Mouse (Mus musculus) heart, postnatal 10 days (tissue): ENCODE results near the gene Ddx6. TPM values are rescaled to one million over a fixed set of nuclear protein-coding genes. Genes with fewer than 3 reads are reported as not detected.
"Not testable (repeated sequence)": the region's sequence is repeated elsewhere in the genome, so short reads cannot be mapped to it uniquely, and the experiment has no call there.

Source experiments
- DNase-seq, 2 experiments: peaks; one replicate each; pipeline ENCODE4 v3.0.0; 2021
- intact Hi-C: fragments of 180-260 bp; cut with DNase I; formaldehyde crosslinking; loops from one replicate; pipeline ENCODE4 v1.15.1; 2025
- total RNA-seq, 2 experiments: library from RNA; stranded (reverse); gene quantifications; 2 replicates each; pipeline ENCODE4 v1.2.3; 2021

Gene Ddx6
- total RNA-seq, 2 experiments from 2014 or later, result 96.2 to 104 TPM

GRCm38 (mm10) chr9:44638726-44639125 lies 34.0 kb downstream of the Ddx6 start:
- DNase-seq, result peak; percentile 63 to 68
- intact Hi-C loops, result not testable (repeated sequence)

DNA sequence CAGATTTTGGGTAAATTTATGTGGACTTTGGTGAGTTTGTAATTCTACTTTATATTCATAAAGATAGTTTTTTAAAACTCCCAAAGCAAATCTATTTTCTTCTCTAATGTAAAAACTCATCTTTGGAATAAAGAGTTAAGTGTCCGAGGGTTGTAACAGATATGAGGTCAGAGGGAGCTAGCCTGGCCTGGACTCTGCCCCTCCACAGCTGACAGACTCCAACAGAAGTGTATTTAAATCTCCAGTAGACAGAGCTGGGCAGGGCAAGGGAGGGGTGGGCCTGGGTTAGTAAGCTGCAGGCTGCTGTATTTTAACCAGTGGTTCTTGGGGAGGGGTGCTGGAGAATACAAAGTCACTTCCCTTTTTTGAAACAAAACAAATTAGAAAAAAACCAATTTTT lies 35.3 kb downstream of the Ddx6 start:
- intact Hi-C loops, DNase-seq: not testable (repeated sequence)

GRCm38 (mm10) chr9:44640646-44641357 lies 36.1 kb downstream of the Ddx6 start:
- DNase-seq, result no peak
- intact Hi-C loops, result no loop called here

- no peak for DNase-seq
- intact Hi-C loops, result no loop called here
These were observed 36.9 kb downstream of the Ddx6 start for GRCm38 (mm10) chr9:44641616-44642015.

DNA sequence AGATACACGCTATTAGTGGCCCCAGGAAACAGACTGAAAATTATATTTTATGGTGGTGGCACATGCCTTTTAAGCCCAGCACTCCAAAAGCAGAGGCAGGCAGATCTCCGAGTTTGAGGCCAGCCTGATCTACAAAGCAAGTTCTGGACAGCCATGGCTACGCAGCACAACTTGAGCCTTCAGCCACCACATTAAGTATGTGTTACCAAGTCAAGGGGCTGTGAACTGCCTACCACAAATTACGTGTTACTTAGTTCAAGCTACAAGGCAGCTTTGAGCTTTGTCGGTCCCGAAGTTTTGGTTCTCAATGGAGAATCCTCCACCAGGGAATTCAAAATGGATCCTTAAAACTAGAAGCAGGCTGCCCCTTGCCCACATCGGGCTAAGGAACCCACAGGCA lies 38.4 kb downstream of the Ddx6 start:
- intact Hi-C loops, result no loop called here

GRCm38 (mm10) chr9:44644186-44644585 lies 39.5 kb downstream of the Ddx6 start:
- intact Hi-C loops, result no loop called here
- no peak for DNase-seq

More for the DNA sequence above, 38.4 kb downstream of the Ddx6 start:
- no peak for DNase-seq

DNA sequence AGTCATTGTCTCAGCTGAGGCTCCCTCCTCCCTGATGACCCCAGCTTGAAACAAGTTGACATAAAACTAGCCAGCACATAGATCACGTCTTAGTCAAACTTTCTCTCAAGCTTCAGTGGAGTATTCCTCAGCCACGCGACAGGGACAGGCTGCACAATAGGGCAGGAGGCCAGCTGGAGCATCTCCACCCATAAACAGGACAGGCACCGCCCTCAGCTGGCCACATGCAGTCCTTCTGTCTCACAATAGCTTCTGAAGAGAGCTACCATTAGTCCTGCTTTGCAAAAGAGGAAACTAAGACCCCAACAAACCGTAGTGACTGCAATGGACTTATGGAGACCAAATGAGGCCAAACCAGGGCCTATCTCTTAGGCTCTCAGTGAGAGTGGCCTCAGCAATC lies 40.8 kb downstream of the Ddx6 start:
- peak; percentile 80 to 84 for DNase-seq
- intact Hi-C loops, result no loop called here

DNA sequence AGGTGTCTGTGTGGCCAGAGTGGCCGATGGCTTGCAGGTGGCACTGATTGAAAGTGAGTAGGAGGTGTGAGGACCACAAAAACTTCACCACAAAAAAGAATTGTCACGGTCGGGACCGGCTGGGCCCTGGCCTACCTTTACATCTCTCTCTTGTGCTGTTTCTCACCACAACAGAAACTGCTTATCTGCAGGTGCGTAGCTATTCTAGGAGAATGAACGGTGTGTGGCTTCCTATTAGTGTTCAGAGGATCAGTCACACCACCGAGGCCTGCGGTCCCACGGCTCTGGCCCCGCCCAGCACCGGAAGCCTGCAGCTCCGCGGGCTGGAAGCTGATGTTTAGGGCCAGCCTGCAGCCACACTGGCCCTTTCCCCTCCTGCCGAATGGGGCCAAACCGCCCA lies 41.2 kb downstream of the Ddx6 start:
- DNase-seq, result peak; percentile 38 to 41
- intact Hi-C loops, result loop anchor here (1.0 kb wide), 1 partner anchor 139 kb away; no protein-coding TSS in a partner anchor

DNA sequence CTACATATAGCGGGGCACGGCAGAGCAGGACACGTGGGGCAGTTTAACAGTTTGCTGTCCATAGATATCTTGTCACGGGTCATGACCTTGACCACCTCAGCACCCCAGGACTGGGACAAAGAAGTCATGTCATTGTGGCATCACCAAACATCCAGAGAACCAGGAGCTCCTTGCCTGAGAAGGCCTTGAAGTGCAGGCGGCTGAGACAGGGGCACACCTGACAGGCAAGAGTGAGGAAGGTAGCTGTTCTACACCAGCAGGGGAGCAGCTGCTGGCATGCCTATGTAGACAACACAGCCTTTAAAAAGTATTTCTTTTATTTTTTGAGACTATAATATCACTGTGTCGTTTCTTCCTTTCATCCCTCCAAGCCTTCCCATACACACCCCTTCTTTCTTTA lies 41.7 kb downstream of the Ddx6 start:
- intact Hi-C loops, result loop anchor here (1.0 kb wide), 1 partner anchor 139 kb away; no protein-coding TSS in a partner anchor
- no peak for DNase-seq

GRCm38 (mm10) chr9:44647026-44647425 lies 42.3 kb downstream of the Ddx6 start:
- intact Hi-C loops, result no loop called here
- DNase-seq, result no peak

DNA sequence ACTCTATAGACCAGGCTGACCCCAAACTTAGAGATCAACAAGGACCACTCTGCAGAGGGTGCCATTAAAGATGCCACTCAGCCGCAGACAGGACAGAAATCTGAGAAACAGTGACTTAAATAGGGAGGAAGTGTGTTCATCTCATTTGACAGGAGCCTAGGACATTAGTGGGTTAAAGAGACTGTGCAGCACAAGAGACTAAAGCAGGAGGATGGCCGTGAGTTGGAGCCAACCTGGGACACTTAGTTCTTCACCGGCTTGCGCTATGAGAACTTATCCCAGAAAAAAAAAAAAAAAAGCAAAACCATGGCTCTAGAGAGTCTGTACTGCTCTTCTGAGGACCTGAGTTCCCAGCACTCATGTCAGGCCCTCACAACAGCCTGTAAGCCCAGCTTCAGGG lies 43.0 kb downstream of the Ddx6 start:
- DNase-seq, result no peak
- intact Hi-C loops, result no loop called here

DNA sequence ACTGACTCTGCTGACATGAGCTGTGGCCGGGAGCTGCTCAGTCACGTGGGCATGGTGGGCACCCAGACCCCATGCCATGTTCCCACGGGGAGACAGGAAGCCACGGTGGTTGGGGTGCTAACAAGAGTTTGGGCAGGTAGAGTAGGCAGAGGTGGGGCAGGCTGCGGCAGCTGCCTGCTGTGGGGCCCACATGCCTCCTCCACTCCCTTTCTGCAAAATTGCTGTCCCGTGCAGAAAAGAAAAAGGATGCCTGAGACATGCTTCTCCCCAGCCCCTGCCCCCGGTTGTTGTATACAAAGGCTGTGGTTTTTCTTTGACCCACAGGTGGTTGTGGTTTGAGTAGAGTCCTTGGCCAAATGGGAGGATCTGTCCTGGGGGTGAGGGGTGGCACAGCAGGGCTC lies 44.2 kb downstream of the Ddx6 start:
- intact Hi-C loops, result no loop called here

GRCm38 (mm10) chr9:44652027-44652426 lies 47.3 kb downstream of the Ddx6 start:
- peak; percentile 84 to 88 for DNase-seq
- intact Hi-C loops, result loop anchor here (1.0 to 2.0 kb wide), 3 partner anchors 149 to 198 kb away; partner anchors contain the start of gene Upk2

More for the DNA sequence above, 44.2 kb downstream of the Ddx6 start:
- DNase-seq, result no peak

DNA sequence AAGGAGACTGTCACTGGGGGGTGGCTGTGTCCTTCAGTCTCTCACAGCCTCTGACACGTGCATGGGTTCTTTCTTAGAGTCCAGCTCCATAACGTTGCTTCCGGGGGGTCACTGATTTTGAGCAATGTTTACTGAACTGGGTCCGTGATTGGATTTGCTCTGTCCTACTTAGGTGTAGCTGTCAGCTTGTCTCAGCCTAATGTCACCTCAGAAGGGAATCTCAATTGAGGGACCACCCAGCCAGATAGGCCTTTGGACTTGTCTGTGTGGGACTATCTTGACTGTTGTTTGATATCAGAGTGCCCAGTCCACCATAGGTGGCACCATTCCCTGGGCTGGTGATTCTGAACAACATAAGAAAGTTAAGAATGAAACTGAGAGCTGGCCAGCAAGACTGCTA lies 49.2 kb downstream of the Ddx6 start:
- intact Hi-C loops, result loop anchor here (2.0 kb wide), 2 partner anchors 151 to 175 kb away; no protein-coding TSS in a partner anchor
- DNase-seq, result no peak

DNA sequence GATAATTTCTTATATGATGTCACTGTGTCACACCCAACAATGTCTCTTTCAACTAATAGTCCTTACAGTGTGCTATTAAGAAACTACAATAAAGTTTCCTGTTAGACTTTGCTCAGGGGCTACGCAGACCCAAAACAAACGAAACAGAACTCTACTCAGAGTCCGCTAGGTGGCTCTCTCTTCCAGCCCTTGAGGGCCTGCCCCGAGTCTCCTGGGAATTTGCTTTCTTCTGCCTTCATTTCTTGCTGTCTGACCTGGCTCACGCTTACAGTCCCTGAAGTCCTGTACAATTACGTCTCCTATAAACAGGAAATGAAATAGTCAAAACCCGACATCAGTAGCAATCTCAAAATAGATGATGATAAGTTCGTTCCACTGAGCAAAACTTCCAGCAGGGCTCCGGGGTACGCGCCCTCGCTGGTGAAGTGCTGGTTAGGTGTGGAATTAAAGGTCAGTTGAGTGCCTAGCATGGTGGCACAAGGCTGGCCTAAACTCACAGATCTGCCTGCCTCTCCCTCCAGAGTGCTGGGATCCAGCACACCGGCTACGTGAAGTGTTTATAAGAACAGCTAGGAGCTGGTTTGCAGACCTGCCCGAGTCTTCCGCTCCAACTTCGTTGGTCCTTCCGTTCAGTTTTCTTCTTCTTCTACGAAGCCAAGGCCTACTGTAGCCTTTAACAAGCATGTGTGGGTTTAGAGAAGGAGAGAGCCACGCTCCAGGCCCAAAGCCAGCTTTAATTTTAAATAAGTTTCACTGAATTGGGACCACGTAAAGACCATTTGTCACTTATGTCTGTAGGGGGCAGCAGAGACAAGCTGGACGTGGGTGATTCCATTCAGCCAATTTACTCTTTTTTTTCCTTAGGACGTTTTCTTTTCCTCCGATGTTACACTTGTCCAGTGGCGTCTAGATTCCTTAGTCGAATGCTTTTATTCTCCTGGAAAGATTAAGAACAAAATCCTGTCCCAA lies 50.7 kb downstream of the Ddx6 start:
- intact Hi-C loops, result loop anchor here (1.0 kb wide), 2 partner anchors 30 to 93 kb away; no protein-coding TSS in a partner anchor
- DNase-seq, result peak; percentile 78 to 83

DNA sequence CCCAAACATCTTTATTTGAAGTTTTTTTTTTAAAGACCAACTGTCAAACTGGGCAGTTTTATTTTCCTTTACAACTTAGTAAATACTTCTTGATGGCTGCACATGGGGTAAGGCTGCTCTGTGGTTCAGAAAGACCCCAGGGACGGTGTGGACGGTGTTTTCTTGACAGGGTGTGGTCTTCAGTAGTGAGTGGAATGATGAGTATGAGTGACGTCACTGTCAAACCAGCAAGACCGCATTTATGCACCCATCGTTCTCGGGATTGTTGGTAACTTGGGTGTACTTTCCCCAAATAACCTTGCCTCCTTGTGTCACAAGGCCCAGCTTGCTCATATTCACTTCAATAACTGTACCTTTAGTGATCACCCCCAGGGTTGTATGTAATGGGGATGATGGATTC lies 59.0 kb downstream of the Ddx6 start:
- no peak for DNase-seq
- intact Hi-C loops, result no loop called here

DNA sequence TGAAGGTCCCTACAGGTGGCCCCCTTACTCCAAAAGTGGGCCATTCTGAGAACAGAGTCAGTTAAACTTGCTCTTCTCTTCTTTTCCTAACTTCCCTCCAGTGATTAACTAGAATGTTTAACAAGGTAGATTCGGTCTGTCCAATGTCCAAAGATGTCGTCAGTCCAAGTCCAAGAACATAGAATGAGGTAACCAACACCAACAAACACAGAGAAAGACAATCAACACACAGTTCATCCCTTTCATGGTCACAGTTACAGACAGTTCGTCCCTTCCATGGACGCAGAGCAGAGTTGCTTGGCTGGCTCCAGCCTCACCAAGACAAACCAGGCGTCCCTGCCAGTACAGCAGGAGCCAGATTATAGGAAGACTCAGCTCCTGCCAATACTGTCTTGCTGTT lies 66.7 kb downstream of the Ddx6 start:
- intact Hi-C loops, result no loop called here
- DNase-seq, result no peak

DNA sequence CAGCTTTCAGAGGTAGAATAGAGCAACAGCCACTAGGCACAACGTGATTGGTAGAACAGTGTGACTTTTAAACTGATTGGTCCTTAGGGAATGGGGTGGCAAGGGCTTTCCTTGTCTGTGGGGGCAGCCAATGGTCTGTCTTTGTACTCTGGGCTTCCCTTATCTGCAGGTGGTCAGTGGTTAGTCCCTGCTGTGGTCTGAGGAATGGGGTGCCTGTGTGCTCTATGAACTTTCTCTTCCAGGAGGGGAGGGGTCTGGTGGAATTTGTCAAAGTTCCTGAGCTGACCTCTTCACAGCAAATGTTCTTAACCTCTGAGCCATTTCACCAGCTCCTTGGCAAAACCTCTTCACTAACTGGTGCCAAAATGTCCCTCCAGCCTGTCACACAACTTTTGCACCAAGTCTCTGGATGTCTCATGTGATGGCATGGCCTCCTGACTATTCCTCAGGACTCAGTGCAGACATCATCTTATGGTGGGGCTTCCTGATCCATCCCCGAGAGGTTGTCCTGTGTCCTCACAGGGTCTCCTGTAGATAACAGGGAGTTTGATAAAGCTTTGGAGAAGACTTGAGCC lies 67.7 kb downstream of the Ddx6 start:
- intact Hi-C loops, result no loop called here
- DNase-seq, result no peak

DNA sequence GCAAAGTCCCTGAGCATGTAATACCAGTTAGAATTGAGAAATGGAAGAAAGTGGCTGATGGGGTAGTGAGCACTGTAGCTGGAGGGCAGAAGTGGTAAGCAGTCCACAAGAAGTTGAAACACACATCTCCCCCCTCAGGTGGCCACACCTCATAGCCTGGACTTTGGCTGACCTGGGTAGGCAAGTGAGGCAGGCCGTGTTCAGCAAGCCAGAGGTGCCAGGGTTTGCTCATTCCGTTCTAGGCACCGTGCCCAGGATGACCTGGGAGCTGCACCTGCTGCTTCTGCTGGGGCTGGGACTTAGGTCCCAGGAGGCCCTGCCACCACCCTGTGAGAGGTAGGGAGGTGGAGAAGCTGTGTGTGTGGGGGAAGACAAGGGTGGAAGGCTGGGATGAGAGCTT lies 68.3 kb downstream of the Ddx6 start, which contains the start of gene Treh:
TSS of gene Treh (plus strand) at position 229 of the 400 bp plus-strand sequence.
- intact Hi-C loops, result no loop called here
- DNase-seq, result no peak

- intact Hi-C loops, result no loop called here
- DNase-seq, result no peak
These were observed 73.7 kb downstream of the Ddx6 start for GRCm38 (mm10) chr9:44678288-44678871.

DNA sequence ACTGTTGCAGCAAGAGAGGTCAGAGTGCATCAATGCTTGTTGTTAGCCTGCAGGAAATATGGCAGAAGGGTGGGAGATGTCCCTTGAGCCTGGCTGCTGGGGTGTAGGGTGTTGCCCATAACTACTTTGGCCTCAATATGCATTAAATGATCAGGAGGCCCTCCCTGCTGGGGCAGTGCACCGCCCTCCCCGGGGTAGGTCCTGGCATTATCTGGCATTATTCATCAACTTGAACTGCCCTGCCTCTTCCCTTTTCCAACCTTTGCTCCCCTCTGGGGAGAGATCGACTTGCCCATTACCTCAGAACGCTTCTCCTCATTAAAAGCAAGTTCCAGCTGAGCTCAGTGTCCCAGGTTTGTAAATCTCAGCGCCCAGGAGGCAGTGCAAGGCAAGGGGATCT lies 74.9 kb downstream of the Ddx6 start:
- intact Hi-C loops, result no loop called here
- DNase-seq, result no peak
